Mouse (Mus musculus) lung, embryonic 14.5 days (tissue): ENCODE results near the gene Ilf3. TPM values are rescaled to one million over a fixed set of nuclear protein-coding genes. Genes with fewer than 3 reads are reported as not detected.

Experiments used
- ATAC-seq: fragments of 200-750 bp; cut with Nextera tagmentation; 2 replicates; pipeline ENCODE4 v1.8.0; 2017; ENCODE audit warnings: mild to moderate bottlenecking, moderate TSS enrichment, moderate library complexity; ENCODE audit not compliant: insufficient read depth
- DNase-seq: peaks from one replicate; pipeline ENCODE4 v3.0.0-alpha.2; 2015
- H3K27ac ChIP-seq: fragments of 300-500 bp; sonication (generic); 2 replicates; pipeline ENCODE4 v1.5.1; 2014; ENCODE audit warnings: low read depth, mild to moderate bottlenecking, moderate library complexity
- H3K27me3 ChIP-seq: fragments of 300-500 bp; sonication (generic); 2 replicates; pipeline ENCODE4 v1.6.1; 2014; ENCODE audit warnings: low read length, control low read depth; ENCODE audit not compliant: insufficient read depth
- H3K36me3 ChIP-seq: fragments of 300-500 bp; sonication (generic); 2 replicates; pipeline ENCODE4 v1.6.1; 2014; ENCODE audit warnings: control low read depth; ENCODE audit not compliant: insufficient read depth
- H3K4me1 ChIP-seq: fragments of 300-500 bp; sonication (generic); 2 replicates; pipeline ENCODE4 v1.6.1; 2014; ENCODE audit warnings: antibody characterized with exemption, control low read depth; ENCODE audit not compliant: insufficient read depth
- H3K4me2 ChIP-seq: fragments of 300-500 bp; sonication (generic); 2 replicates; pipeline ENCODE4 v1.6.1; 2014; ENCODE audit warnings: mild to moderate bottlenecking
- H3K4me3 ChIP-seq: fragments of 300-500 bp; sonication (generic); 2 replicates; pipeline ENCODE4 v1.5.1; 2014; ENCODE audit warnings: low read depth, low read length
- H3K9ac ChIP-seq: fragments of 300-500 bp; sonication (generic); 2 replicates; pipeline ENCODE4 v1.6.1; 2014
- H3K9me3 ChIP-seq: fragments of 300-500 bp; sonication (generic); 2 replicates; pipeline ENCODE4 v1.6.1; 2016; ENCODE audit warnings: low read depth, low read length, control low read depth
- CTCF ChIP-seq: IDR thresholded peaks from 2 replicates; pipeline ENCODE4 v1.5.1; 2016; ENCODE audit warnings: antibody characterized with exemption, low read depth
- WGBS: fragments of 180-500 bp; shearing (Covaris S2); extraction: QIAGEN DNeasy Blood & Tissue Kit; methylation state at CpG from one replicate; pipeline ENCODE4 v1.1.7; 2014; 5-methylcytosine and 5-hydroxymethylcytosine counted together
- polyA plus RNA-seq: library from polyadenylated mRNA; unstranded; fragments of >200 nt; fragmentation: Nextera tagmentation; extraction: Ambion mirVana; gene quantifications from 2 replicates; pipeline ENCODE4 v1.2.1, GENCODE M21; 2014

Gene Ilf3
- polyA plus RNA-seq, 1 experiment from 2014 or later, result 223 TPM

DNA sequence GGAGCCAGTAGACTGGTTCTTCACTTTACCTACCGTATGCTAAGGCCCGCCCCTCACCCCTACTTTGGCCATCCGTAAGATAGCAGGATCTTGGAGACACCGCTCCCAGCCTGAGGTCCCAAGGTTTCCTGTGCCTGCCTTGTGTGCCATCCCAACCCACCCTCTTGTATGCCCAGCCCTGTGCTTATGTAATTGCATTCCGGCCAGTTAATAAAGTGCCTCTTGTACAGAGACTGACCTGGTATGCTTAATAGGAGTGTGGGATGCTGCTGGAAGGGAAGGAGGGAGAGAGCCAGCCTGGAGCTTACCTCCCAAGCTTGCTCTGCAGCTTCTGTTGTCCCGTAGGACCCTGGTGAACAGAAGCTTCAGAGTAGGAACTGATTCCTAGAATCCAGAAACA lies 12.9 kb upstream of the Ilf3 start:
- Histone ChIP-seq H3K4me3 (no peak overlapping the region), H3K36me3 (peaks cover 53% of the 10 kb centered on the region), H3K27ac (no peak overlapping the region), H3K4me2 (no peak overlapping the region), H3K9ac (no peak overlapping the region), H3K27me3 (no peaks in the 10 kb centered on the region), H3K9me3 (no peaks in the 10 kb centered on the region), H3K4me1 (no peaks in the 10 kb centered on the region)
- no peak for TF ChIP-seq CTCF
- WGBS, result 66% methylated on average over 6 of the region's 6 CpGs
- DNase-seq, result no peak
- no peak for ATAC-seq

DNA sequence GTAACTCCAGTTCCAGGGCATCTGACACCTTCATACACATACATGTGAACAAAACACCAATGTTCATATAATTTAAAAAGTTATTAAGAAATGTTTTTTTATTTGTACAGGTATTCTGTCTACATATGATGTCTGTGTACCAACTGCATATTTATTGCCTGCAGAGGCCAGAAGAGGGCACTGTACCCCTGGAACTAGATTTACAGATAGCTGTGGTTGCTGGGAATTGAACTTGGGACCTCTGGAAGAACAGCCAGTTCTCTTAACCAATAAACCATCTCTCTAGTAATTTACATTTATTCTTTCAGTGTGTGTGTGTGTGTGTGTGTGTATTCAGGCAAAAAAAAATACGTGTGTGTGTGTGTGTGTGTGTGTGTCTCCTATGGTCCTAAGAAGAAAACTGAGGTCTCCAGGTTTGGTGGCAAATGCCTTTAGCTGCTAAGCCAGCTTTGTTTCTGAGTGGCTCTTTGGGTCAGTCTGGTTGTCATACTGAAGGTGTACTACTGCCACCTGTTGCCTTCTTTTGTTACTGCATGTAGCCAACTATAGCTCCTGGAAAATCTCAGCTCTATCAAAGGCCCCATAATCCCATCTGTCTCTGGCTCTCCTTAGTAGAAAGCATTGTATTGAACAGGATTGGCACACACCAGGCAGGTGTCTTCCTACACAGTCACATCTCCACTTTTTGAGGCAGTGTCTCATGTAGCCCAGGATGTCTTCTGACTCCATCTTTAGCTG lies 10.5 kb upstream of the Ilf3 start:
- Histone ChIP-seq H3K36me3 (peaks cover 38% of the 10 kb centered on the region), H3K27me3 (no peaks in the 10 kb centered on the region), H3K27ac (no peak overlapping the region), H3K9ac (no peak overlapping the region), H3K4me1 (no peaks in the 10 kb centered on the region), H3K4me3 (no peak overlapping the region), H3K4me2 (no peak overlapping the region), H3K9me3 (no peaks in the 10 kb centered on the region)
- DNase-seq (peak; percentile 93), ATAC-seq (peak; percentile 45)
- 0% methylated on average over 1 of the region's 1 CpGs for WGBS
- peak; percentile 83 for TF ChIP-seq CTCF

DNA sequence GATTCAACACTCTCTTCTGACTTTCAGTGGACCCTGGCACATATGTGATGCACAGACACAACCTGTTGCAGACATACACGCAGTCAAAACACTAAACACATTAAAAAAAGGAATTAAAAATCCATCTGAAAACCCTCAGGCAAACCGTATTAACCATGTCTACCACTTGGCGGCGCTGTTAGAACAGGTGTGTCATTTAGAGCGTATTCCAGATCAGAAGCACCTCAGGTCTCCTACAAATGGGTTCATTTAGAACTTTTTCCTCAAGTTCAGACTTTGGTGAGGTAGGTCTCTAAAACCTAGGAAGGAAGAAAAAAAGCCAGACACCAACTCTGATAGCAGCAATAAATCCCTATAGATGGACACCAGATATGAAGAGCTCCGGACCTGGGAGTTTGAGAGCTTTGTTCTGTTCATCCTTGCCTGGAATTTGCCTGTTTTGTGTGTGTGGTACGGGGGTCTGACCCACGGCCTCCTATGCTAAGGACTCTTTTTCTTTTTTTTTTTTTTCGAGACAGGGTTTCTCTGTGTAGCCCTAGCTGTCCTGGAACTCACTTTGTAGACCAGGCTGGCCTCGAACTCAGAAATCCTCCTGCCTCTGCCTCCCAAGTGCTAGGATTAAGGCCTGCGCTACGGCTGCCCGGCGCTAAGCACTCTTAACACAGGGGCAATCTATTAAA lies 990 bp upstream of the Ilf3 start:
- no peaks in the 10 kb centered on the region for H3K27me3 ChIP-seq
- peak; percentile 75 for TF ChIP-seq CTCF
- peak overlapping the region; percentile 82 for H3K27ac ChIP-seq
- peaks cover 5% of the 10 kb centered on the region; the same call in 1 of the 2 replicates for H3K36me3 ChIP-seq
- H3K4me1 ChIP-seq, result peaks cover 5% of the 10 kb centered on the region; the same call in 1 of the 2 replicates
- DNase-seq, result peak; percentile 72
- peak overlapping the region; percentile 62 for H3K4me2 ChIP-seq
- ATAC-seq, result peak; percentile 14; the same call in 1 of the 2 replicates
- peak overlapping the region; percentile 85 for H3K4me3 ChIP-seq
- WGBS, result 31% methylated on average over 14 of the region's 14 CpGs
- peak overlapping the region; percentile 38 for H3K9ac ChIP-seq
- H3K9me3 ChIP-seq, result no peaks in the 10 kb centered on the region

DNA sequence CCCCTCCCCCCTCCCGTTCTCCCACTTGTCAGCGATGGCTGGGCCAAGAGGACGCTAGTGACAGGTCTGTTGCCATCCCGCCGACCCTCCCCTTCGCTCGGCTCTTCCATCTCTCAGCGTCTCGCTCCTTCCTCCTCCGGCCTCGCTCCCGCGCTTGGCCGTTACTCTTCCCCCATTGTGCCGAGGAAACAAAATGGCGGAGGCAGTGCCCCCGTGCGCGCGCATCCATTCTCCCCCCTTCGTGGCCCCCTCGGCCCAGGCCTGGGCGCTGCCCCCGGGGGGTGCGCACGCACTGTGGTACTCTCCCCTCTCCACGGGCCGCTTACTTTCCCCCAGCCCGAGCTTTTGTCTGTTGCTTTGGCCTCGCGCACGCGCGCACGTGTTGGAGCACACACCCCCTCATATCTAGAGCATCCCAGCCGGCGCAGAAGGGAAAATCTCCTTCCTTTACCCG lies 487 bp downstream of the Ilf3 start:
- Histone ChIP-seq H3K27me3 (no peaks in the 10 kb centered on the region), H3K36me3 (peaks cover 18% of the 10 kb centered on the region), H3K27ac (peak overlapping the region; percentile 89), H3K9me3 (no peaks in the 10 kb centered on the region), H3K4me2 (peak overlapping the region; percentile 86), H3K4me3 (peak overlapping the region; percentile 85), H3K4me1 (peaks cover 5% of the 10 kb centered on the region; the same call in 1 of the 2 replicates), H3K9ac (peak overlapping the region; percentile 86)
- no peak for TF ChIP-seq CTCF
- DNase-seq, result peak; percentile 85
- peak; percentile 63 for ATAC-seq
- WGBS, result under 1% methylated on average over 38 of the region's 38 CpGs

DNA sequence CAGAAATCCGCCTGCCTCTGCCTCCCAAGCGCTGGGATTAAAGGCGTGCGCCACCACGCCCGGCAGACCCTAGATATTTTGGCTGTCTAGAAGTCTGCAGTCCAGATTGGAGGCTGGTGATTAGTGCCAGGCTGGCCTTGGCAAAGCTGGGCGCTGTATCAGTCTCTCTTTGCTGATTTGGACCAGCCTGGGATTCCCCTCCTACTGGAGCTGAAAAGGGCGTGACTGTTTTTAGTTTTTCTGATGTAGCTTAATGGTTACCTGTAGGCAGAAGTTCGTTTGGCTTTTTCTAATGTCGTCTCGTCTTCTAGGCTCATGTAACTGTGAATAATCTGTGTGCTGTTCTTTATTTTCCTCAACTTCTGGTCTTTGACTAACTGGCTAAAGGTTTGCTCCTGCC lies 1.4 kb downstream of the Ilf3 start:
- H3K27ac ChIP-seq, result no peak overlapping the region
- H3K27me3 ChIP-seq, result no peaks in the 10 kb centered on the region
- 61% methylated on average over 11 of the region's 11 CpGs for WGBS
- peak overlapping the region; percentile 86 for H3K4me2 ChIP-seq
- H3K4me1 ChIP-seq, result peaks cover 5% of the 10 kb centered on the region; the same call in 1 of the 2 replicates
- ATAC-seq (no peak), DNase-seq (no peak)
- H3K9ac ChIP-seq, result peak overlapping the region; percentile 86
- H3K36me3 ChIP-seq, result peaks cover 23% of the 10 kb centered on the region
- no peak for TF ChIP-seq CTCF
- no peaks in the 10 kb centered on the region for H3K9me3 ChIP-seq
- peak overlapping the region; percentile 85 for H3K4me3 ChIP-seq

DNA sequence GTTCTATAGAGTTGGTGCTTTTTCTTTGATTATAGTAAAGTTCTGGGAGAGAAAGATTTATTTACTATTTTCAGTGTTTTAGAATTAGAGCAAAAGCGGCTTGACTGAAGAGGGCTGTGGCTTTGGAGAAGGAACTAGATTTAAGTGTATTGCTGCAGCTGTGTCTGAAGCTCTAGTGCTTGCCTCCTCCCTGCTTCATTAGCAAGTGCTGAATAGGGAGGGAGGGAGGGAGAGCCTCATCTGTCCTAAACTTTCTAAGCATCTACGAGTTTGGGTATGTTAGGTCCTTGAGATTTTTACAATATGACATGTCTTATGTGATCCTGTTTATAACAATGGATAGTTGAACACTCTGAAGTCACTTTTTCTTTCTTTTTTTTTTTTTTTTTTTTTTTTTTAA lies 3.2 kb downstream of the Ilf3 start:
- DNase-seq (no peak), ATAC-seq (no peak)
- Histone ChIP-seq H3K27me3 (no peaks in the 10 kb centered on the region), H3K4me1 (peaks cover 5% of the 10 kb centered on the region; the same call in 1 of the 2 replicates), H3K4me3 (no peak overlapping the region), H3K36me3 (peaks cover 27% of the 10 kb centered on the region), H3K9me3 (no peaks in the 10 kb centered on the region), H3K9ac (no peak overlapping the region; the same call in 1 of the 2 replicates), H3K4me2 (0 out of 2 replicates have a peak overlapping the region, but pooled peaks have one; percentile 8), H3K27ac (no peak overlapping the region)
- WGBS, result 83% methylated on average over 2 of the region's 2 CpGs
- TF ChIP-seq CTCF, result no peak

DNA sequence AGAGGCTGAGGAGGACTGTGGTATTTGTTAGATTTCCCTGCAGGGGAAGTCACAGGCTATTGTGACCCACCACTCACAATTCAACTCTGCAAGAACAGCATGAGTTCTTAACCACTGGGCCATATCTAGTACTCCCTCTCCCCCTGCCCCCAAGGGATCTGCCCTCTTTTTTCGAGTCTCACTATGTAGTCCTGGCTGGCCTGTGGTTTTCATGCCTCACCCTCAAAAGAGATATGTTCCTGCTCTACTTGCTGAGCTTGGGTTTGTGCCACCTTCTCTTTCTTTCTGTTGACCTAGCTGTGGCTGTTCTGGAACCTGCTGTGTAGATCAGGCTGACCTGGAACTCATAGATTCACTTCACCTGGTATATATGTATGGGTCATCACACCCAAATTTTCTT lies 4.8 kb downstream of the Ilf3 start:
- no peak for TF ChIP-seq CTCF
- H3K27me3 ChIP-seq, result no peaks in the 10 kb centered on the region
- ATAC-seq (no peak), DNase-seq (no peak)
- H3K27ac ChIP-seq, result no peak overlapping the region
- no peak overlapping the region for H3K4me3 ChIP-seq
- no peak overlapping the region for H3K4me2 ChIP-seq
- H3K4me1 ChIP-seq, result peaks cover 5% of the 10 kb centered on the region; the same call in 1 of the 2 replicates
- H3K36me3 ChIP-seq, result peaks cover 29% of the 10 kb centered on the region
- no peak overlapping the region for H3K9ac ChIP-seq
- WGBS, result 85% methylated on average over 1 of the region's 1 CpGs
- H3K9me3 ChIP-seq, result no peaks in the 10 kb centered on the region
